Mouse (Mus musculus): Measurements from ENCODE around the gene Prr14l. TPM values are rescaled to one million over a fixed set of nuclear protein-coding genes. Genes with fewer than 3 reads are reported as not detected.
"Not testable (repeated sequence)": the region's sequence is repeated elsewhere in the genome, so short reads cannot be mapped to it uniquely, and the experiment has no call there.

The Prr14l gene
- 10 to 100 TPM; 23.2 to 26.6 (median 25.8) TPM for polyA plus RNA-seq (2017; shearing (Covaris generic))

DNA sequence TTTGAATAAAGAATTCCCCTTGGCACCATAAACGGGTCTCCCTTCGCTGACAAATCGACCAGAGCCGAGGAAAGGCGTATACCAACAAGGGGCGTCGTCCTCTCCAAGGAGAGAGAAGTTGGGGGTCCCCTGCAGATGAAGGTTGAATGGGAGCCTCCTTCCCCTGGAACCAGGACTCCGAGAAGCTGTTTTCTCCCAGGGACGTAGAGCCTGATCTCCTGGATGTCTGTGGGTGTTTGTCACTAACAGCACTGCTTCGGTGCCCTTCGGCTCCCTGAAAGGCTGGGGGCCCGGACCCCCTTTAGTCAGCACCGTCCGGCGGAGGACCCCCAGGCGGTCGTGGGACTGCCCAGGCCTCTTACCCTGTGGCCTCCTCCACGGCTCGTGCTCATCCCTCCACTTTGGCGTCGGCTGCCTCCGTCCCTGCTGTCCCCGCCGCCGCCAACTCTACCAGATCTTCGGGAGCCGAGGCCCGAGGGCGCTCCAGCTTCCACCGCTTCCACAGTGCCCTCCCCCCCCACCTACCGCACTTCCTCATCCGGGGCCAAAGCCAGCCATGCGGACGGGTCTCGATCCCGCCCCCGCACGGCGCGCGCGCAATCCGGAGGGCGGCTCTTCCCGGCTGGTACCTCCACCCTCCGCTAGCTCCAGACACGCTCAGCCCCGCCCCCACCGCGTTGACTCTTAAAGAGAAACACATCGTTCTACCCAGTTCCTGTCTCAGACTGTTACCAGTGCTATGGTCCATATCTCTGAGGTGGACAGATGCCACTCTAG is at the start of gene Prr14l:
Gene Prr14l, minus strand, starts transcription at position 526 of the 777 bp plus-strand sequence.
- peak; percentile 93 for ATAC-seq

DNA sequence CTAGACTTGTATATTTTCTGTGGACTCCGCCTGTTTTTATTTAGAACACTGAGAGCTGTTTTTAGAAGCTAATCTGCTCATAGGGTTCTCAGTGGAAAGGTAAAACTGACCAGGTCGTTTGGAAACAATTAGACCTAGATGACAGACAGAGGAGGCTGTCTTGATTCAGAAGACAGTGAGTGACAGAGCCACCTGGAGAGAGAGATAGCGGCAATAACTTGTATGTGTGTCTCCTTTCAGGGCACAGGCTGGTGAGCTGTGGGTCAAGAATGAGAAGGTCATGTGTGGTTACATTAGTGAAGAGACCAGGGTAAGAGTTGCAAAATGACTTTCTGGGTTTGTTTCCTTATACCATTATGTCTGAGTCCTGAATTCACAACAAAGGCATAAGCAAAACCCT is 32.7 kb upstream of the Prr14l start:
- no peak for ATAC-seq

DNA sequence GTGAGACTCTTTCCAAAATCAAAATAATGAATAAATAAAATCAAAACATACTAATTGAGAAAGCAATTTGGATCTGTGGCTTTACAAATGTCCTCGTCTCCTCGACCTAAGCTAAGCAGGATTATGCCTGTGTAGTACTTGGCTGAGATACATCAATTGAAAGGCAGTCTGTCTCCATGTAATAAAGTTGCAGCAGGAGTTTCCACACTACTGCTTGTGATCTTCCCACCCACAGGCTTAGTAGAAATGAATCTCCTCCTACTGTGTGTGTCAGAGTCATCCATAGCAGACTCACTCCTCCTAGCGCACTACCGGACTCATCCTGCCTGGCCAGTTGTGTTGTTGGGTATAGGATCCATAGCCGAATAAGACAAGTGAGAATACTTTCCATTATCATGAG is 18.3 kb upstream of the Prr14l start:
- ATAC-seq: no peak

GRCm38 (mm10) chr5:32869389-32870024 is 15.5 kb upstream of the Prr14l start:
- no peak for ATAC-seq

DNA sequence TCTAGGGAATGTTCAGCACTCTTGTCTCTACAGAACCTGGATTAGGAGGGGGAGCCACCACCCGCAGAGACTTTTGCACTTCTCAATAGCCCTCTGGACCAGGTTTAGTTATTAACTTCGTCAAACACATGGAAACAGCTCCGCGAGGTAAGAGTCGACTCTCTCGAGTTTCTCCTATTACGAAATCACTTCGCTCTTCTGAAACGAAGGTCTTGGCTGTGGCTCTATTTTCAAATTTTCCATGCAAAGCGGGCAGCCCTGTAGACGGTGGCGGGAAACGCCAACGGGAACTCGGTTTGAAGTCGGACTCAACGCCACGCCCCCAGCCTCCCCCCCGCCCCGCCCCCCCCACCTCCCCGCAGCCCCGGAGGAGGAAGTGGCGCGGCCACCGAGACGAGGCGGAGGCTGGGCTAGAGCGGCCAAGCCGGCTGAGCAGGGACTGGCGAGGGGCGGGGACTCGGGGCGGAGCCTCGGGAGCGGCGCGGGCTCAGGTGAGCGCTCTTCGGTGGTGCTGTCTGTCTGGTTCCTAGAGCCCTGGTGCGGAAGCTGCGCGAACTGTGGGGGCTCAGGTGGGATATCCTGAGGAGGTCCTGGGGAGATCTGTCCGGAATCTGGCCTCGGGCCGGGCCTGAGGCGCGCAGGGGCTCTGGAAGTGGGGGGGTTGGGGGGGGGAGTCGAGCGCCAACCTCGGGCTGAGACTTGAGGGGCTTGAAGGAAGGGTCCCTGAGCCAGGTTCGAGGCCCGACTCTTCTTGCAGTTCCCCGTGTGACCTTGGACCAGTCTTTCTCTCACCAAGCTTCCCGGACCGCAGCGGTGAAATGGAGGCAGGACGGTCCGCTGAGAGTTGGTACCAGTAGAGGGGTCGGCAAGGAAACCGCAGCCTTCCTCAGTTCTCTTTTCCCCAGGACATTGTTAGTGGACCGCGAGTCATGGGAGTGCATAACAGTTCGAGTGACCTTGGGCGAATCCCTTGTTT is 9.5 kb upstream of the Prr14l start, which contains the start of gene Depdc5:
Gene Depdc5, plus strand, starts transcription at position 449 of the 976 bp plus-strand sequence.
- peak; percentile 99 for ATAC-seq

DNA sequence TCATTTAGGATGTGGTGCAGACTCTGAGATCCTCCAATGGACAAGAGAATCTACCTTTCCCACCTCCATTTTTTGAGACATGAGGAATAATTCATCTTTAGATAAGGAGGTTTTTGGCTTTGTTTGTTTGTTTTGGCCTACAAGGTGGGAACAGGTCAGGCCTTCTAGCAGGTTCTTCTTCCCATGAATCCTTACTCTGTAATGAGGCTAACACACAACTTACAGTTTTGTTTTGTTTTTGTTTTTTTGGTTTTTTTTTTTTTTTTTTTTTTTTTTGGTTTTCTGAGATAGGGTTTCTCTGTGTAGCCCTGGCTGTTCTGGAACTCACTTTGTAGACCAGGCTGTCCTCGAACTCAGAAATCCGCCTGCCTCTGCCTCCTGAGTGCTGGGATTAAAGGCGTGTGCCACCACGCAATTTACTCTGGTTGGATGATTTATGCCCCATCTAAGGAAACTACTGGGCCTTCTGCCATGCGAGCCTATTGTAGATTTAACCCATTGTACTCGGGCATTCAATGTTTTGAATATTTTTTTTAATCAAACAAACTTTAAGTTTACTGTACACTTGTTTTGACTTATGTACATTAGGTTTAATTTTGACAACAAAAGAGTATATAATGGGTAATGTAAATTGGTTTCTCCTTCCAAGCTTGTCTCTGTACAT is 8.5 kb upstream of the Prr14l start:
- ATAC-seq: no peak

DNA sequence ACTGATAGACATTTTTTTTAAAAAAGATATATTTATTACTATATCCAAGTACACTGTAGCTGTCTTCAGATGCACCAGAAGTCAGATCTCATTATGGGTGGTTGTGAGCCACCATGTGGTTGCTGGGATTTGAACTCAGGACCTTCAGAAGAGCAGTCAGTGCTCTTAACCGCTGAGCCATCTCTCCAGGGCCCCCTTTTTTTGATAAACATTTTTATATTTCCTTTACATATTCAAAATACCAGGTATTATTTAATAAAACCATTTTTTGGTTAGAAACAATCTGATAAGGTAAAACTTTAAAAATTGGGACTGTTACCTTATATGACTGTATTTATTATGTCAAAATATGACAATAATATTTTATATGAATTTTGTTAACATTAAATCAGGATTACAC is 7.0 kb upstream of the Prr14l start:
- ATAC-seq: no peak

- no peak for ATAC-seq
Observed at GRCm38 (mm10) chr5:32857781-32858220, 3.7 kb upstream of the Prr14l start.

GRCm38 (mm10) chr5:32855274-32855673 is 1.2 kb upstream of the Prr14l start:
- ATAC-seq: not testable (repeated sequence)

- no peak for ATAC-seq
Observed at GRCm38 (mm10) chr5:32854818-32855217, 762 bp upstream of the Prr14l start.

DNA sequence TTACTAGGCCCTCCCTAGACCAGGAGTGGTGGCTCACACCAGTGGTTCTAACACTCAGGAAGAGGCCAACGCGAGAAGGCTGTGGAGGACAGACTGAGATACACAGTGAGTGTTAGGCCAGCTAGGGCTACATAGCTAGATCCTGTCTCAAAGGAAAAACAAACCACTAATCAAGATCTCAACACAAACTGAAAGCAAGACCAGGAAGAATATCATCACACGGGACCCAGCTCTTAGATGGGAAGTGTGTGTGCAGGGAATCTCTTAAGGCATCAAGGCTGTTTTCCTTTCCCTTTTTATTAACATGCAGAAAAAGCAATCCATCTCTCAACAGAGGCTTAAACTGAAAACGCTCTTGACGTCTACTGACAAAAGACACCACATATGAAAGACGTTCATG is 2.0 kb downstream of the Prr14l start:
- no peak for ATAC-seq

GRCm38 (mm10) chr5:32849580-32849979 is 4.5 kb downstream of the Prr14l start:
- ATAC-seq: not testable (repeated sequence)

DNA sequence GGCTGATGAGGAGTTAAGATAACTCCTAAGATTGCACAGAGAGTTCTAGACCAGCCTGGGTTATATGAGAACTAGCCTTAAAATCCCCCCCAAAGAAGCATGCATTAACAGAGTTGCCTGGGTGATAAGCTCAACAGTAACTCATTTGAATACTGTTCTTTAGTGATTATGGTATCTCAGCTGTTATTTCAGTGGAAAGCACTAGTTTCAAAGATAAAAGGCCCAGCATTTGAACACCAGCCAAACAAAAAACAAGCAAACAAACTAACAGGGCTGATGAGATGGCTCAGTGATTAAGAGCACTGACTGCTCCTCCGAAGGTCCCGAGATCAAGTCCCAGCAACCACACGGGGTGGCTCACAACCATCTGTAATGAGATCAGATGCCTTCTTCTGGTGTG is 4.9 kb downstream of the Prr14l start:
- no peak for ATAC-seq

- ATAC-seq: no peak
Observed at GRCm38 (mm10) chr5:32840029-32840428, 14.0 kb downstream of the Prr14l start.

DNA sequence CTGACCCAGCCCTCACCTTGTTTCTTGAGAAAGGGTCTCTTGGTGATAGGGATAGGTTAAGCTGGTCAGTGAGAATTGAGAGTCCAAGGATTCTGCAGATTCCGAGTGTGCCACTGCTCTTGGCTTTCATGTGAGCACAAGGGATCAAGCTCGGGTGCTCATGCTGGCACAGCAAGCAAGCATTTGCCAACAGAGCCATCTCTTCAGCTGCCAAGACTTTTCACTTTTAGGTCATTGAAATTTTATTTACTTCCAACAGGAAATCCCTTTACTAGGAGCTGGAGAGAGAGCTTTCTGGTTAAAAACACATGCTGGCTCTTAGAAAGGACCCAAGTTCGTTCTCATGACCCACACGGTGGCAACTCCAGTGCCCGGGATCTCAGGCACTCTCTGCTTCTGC is 17.1 kb downstream of the Prr14l start:
- no peak for ATAC-seq

GRCm38 (mm10) chr5:32834497-32834896 is 19.6 kb downstream of the Prr14l start:
- ATAC-seq: no peak

GRCm38 (mm10) chr5:32830054-32830453 is 24.0 kb downstream of the Prr14l start:
- no peak for ATAC-seq

- ATAC-seq: not testable (repeated sequence)
Observed at GRCm38 (mm10) chr5:32828766-32829165, 25.3 kb downstream of the Prr14l start.

DNA sequence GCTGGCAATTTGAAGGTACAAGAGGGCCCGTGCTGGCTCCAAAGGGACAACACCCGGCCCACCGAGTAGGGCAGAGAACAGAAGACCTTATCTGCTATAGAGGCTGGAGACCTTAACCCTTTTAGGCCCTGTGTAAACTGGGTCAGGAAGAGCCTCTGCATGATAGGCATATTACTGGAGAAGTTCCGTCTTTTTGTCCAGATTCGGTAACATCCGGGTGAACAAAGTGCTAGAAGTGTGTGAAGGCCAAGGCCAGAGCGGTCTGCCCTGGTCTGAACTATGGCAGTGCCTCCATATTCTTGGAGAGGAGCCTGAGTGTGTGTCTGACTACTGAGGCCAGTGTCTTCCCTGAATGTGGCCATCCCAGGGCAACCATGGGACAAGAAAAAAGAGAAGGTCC is 27.0 kb downstream of the Prr14l start, which contains the start of gene Gm20671:
Gene Gm20671, minus strand, starts transcription at position 101 of the 400 bp plus-strand sequence.
- no peak for ATAC-seq

DNA sequence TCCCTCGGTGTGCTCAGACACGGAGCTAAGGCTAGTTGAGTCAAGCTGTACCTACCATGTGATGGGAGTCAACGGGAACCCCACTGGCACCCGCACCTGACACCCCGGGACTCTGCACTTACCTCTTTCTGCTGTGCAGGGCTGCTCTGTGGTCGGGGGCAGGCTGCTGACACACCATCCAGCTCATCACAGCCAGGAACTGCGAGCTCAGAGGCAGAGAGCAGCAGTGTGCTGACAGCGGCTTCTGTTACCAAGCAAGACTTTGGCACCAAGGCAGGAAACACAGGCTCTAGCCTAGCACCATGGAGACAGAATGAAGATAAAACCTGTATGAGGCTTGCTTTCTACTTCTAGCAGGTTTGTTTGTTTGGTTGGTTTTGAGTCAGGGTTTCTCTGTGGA is 33.6 kb downstream of the Prr14l start:
- no peak for ATAC-seq

DNA sequence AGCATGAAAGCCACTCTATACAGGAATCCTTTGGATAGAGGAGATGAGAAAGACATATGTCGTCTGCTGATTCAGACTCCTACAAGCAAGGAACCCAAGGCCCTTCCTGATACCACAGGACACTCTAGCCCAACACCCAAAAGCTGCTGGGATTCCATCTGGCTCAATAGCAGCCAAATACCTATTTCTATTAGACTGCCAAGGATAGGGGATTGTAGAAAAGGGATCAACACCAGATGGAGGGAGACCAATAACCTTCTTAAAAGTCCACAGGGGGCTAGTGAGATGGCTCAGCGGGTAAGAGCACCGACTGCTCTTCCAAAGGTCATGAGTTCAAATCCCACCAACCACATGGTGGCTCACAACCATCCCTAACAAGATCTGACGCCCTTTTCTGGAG is 38.7 kb downstream of the Prr14l start:
- no peak for ATAC-seq

DNA sequence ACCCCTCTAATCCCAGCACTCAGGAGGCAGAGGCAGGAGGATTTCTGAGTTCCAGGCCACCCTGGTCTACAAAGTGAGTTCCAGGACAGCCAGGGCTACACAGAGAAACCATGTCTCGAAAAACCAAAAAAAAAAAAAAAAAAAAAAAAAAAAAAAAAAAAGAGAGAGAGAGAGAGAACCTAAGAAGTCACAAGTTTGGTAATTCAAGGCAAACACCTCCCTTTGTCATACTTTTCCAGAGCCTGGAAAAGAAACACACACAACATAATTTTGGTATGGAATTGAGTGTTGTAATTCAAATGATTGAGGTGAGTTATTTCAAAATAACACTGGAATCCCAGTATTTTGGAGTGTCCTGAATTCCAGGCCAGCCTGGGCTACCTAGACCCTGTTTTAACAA is 67.6 kb downstream of the Prr14l start:
- not testable (repeated sequence) for ATAC-seq

All from inflammation-experienced regulatory T-cells, adult 6 months (primary cell).